Mouse (Mus musculus): ENCODE results near the gene Senp2. TPM values are rescaled to one million over a fixed set of nuclear protein-coding genes. Genes with fewer than 3 reads are reported as not detected.

The Senp2 gene
- polyA plus RNA-seq, 1 experiment from 2014 or later = 29.5 TPM

DNA sequence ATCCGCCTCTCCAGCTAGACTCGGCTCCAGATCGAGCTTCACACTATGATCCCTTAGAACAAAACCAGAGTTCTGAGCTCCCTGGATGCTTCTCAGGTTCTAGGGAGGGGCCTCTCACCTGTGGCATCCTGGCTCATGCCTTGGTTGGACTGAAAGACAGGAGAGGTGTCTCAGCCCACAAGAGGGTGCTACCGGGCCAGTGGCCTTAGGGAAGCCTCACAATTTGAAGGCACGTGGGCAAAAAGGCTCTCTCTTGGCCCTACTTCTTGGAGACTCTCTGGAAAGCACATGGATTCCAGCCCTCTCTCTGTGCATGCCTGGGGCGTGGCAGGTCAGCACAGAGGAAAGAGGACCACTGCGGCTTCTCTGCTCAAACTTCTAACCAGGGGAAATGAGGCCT lies 62.1 kb downstream of the Senp2 start:
- no peaks in the 10 kb centered on the region for H3K4me1 ChIP-seq (ENCODE audit: control insufficient read depth, insufficient read depth, low read length)
- no peak for ATAC-seq
- WGBS = 79% methylated on average over 7 of the region's 7 CpGs
- no peak overlapping the region for H3K9ac ChIP-seq (ENCODE audit: low read depth, low read length)
- no peaks in the 10 kb centered on the region for H3K27me3 ChIP-seq (replicated peaks; ENCODE audit: control insufficient read depth, insufficient read depth, low read length)
- no peak overlapping the region for H3K4me2 ChIP-seq (ENCODE audit: low read depth, low read length)
- peaks cover 31% of the 10 kb centered on the region for H3K36me3 ChIP-seq (ENCODE audit: control insufficient read depth, insufficient read depth, low read length)
- no peaks in the 10 kb centered on the region for H3K9me3 ChIP-seq (ENCODE audit: control insufficient read depth, low read length)
- H3K27ac ChIP-seq (ENCODE audit: low read length) = no peak overlapping the region
- H3K4me3 ChIP-seq (ENCODE audit: low read length) = no peak overlapping the region

GRCm38 (mm10) chr16:22075067-22075466 lies 65.8 kb downstream of the Senp2 start:
- Histone ChIP-seq H3K36me3 (ENCODE audit: control insufficient read depth, insufficient read depth, low read length) (peaks cover 14% of the 10 kb centered on the region), H3K4me1 (ENCODE audit: control insufficient read depth, insufficient read depth, low read length) (no peaks in the 10 kb centered on the region), H3K27me3 (replicated peaks; ENCODE audit: control insufficient read depth, insufficient read depth, low read length) (no peaks in the 10 kb centered on the region), H3K27ac (ENCODE audit: low read length) (no peak overlapping the region), H3K9me3 (ENCODE audit: control insufficient read depth, low read length) (no peaks in the 10 kb centered on the region), H3K4me3 (ENCODE audit: low read length) (no peak overlapping the region), H3K4me2 (ENCODE audit: low read depth, low read length) (no peak overlapping the region), H3K9ac (ENCODE audit: low read depth, low read length) (no peak overlapping the region)
- no peak for ATAC-seq
- WGBS = 75% methylated on average over 6 of the region's 6 CpGs

DNA sequence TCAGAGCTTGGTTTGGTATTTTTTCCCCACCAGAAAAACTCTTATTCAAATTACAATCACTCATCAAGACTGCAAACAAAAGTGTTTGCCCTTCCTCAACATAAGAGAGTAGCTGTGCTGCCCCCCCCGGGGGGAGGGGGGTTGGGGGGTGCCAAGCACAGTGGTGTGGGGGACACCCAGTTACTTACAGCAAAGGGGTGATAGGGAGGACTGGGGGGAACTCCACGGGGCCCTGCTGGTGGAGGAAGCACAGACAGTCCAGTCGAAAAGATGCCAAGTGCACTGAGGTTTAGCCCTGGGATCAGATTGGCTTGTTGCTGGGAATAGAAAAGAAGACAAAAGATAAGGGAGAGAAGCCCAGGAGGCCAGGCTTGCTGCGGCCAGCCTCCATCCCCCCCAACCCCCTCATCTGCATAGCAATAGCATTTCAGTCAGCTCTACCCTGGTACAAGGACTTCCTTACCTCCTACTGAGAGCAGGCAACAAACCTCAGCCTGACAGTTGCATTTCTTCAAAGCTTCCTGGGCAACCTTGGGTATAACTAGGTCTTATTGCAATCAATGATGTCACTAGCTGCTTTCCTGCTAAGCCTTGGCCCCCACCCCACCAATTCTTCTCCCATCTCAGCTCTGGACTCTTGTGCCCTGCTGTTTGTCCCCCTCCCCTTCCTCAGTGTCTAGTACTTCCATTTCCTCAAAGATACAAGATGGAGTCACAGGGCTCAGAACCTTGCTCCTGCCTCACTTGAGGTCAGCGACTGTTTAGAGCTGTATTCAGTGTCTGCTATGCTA lies 66.7 kb downstream of the Senp2 start:
- H3K27ac ChIP-seq (ENCODE audit: low read length) = no peak overlapping the region
- H3K9ac ChIP-seq (ENCODE audit: low read depth, low read length) = no peak overlapping the region
- no peaks in the 10 kb centered on the region for H3K4me1 ChIP-seq (ENCODE audit: control insufficient read depth, insufficient read depth, low read length)
- ATAC-seq = no peak
- peaks cover 13% of the 10 kb centered on the region for H3K36me3 ChIP-seq (ENCODE audit: control insufficient read depth, insufficient read depth, low read length)
- no peak overlapping the region for H3K4me3 ChIP-seq (ENCODE audit: low read length)
- H3K9me3 ChIP-seq (ENCODE audit: control insufficient read depth, low read length) = no peaks in the 10 kb centered on the region
- H3K4me2 ChIP-seq (ENCODE audit: low read depth, low read length) = no peak overlapping the region
- 43% methylated on average over 5 of the region's 5 CpGs for WGBS
- H3K27me3 ChIP-seq (replicated peaks; ENCODE audit: control insufficient read depth, insufficient read depth, low read length) = no peaks in the 10 kb centered on the region

DNA sequence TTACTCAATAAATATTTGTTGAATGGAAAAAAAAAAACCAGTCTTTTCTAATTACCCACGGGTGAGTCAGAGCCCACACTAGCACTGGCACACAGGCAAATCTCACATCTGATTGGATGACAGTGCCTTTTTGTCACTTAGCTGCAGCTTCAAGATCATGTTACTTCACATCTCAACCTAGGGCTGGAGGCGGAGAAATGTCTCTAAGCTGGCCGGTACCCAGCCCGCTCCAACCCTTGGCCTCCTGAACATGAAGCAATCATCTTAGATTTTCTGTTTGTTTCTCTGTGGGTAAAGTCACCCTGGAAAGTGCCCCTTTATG lies 67.3 kb downstream of the Senp2 start:
- Histone ChIP-seq H3K36me3 (ENCODE audit: control insufficient read depth, insufficient read depth, low read length) (peaks cover 13% of the 10 kb centered on the region), H3K4me2 (ENCODE audit: low read depth, low read length) (no peak overlapping the region), H3K27ac (ENCODE audit: low read length) (no peak overlapping the region), H3K9me3 (ENCODE audit: control insufficient read depth, low read length) (no peaks in the 10 kb centered on the region), H3K27me3 (replicated peaks; ENCODE audit: control insufficient read depth, insufficient read depth, low read length) (no peaks in the 10 kb centered on the region), H3K4me1 (ENCODE audit: control insufficient read depth, insufficient read depth, low read length) (no peaks in the 10 kb centered on the region), H3K9ac (ENCODE audit: low read depth, low read length) (no peak overlapping the region), H3K4me3 (ENCODE audit: low read length) (no peak overlapping the region)
- 59% methylated on average over 4 of the region's 4 CpGs for WGBS
- no peak for ATAC-seq

DNA sequence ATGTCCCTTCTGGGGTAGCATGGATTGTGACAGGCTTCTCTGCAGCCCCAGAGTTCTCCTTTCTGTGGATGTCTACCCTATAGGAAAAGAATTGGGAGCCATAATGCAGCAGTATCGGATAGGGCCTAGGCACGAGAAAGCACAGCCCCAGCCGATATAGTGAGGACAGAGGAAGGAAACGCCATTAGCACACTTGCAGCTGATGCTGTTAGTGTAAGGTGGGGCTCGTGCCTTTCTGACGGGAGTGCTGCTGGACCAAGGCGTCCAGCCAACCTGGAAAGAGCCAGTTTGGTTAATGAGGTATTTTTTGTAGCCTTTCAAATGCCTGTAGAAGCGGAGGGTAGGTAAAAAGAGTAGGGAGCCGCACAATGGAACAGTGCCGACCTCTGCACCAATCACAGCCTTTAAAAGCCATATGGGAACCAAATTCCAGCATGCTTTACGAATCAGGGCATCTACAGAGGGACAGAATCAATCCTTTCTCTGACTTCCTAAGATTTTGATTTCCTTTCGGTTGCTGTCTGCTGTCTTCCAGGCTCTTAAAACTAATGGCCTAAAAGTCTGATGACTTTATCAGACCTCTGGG lies 70.9 kb downstream of the Senp2 start:
- Histone ChIP-seq H3K4me2 (ENCODE audit: low read depth, low read length) (no peak overlapping the region), H3K4me1 (ENCODE audit: control insufficient read depth, insufficient read depth, low read length) (no peaks in the 10 kb centered on the region), H3K9ac (ENCODE audit: low read depth, low read length) (no peak overlapping the region), H3K4me3 (ENCODE audit: low read length) (no peak overlapping the region), H3K9me3 (ENCODE audit: control insufficient read depth, low read length) (no peaks in the 10 kb centered on the region), H3K27ac (ENCODE audit: low read length) (no peak overlapping the region), H3K36me3 (ENCODE audit: control insufficient read depth, insufficient read depth, low read length) (peaks cover 8% of the 10 kb centered on the region; the same call in 1 of the 2 replicates), H3K27me3 (replicated peaks; ENCODE audit: control insufficient read depth, insufficient read depth, low read length) (no peaks in the 10 kb centered on the region)
- ATAC-seq = no peak
- 85% methylated on average over 12 of the region's 12 CpGs for WGBS

GRCm38 (mm10) chr16:22085411-22085810 lies 76.1 kb downstream of the Senp2 start:
- no peak overlapping the region for H3K4me3 ChIP-seq (ENCODE audit: low read length)
- H3K27me3 ChIP-seq (replicated peaks; ENCODE audit: control insufficient read depth, insufficient read depth, low read length) = no peaks in the 10 kb centered on the region
- no peaks in the 10 kb centered on the region for H3K4me1 ChIP-seq (ENCODE audit: control insufficient read depth, insufficient read depth, low read length)
- 92% methylated on average over 4 of the region's 4 CpGs for WGBS
- no peak overlapping the region for H3K27ac ChIP-seq (ENCODE audit: low read length)
- no peaks in the 10 kb centered on the region for H3K9me3 ChIP-seq (ENCODE audit: control insufficient read depth, low read length)
- ATAC-seq = no peak
- H3K9ac ChIP-seq (ENCODE audit: low read depth, low read length) = no peak overlapping the region
- peaks cover 11% of the 10 kb centered on the region; the same call in 1 of the 2 replicates for H3K36me3 ChIP-seq (ENCODE audit: control insufficient read depth, insufficient read depth, low read length)
- no peak overlapping the region for H3K4me2 ChIP-seq (ENCODE audit: low read depth, low read length)

- Histone ChIP-seq H3K9me3 (ENCODE audit: control insufficient read depth, low read length) (no peaks in the 10 kb centered on the region), H3K36me3 (ENCODE audit: control insufficient read depth, insufficient read depth, low read length) (0 out of 2 replicates have a peak, but pooled peaks cover 7% of the 10 kb centered on the region), H3K4me2 (ENCODE audit: low read depth, low read length) (no peak overlapping the region), H3K4me3 (ENCODE audit: low read length) (no peak overlapping the region), H3K27me3 (replicated peaks; ENCODE audit: control insufficient read depth, insufficient read depth, low read length) (no peaks in the 10 kb centered on the region), H3K9ac (ENCODE audit: low read depth, low read length) (no peak overlapping the region), H3K4me1 (ENCODE audit: control insufficient read depth, insufficient read depth, low read length) (no peaks in the 10 kb centered on the region), H3K27ac (ENCODE audit: low read length) (no peak overlapping the region)
- no peak for ATAC-seq
- WGBS = 77% methylated on average over 3 of the region's 3 CpGs
Measured at GRCm38 (mm10) chr16:22091255-22091783, 82.0 kb downstream of the Senp2 start.

- H3K36me3 ChIP-seq (ENCODE audit: control insufficient read depth, insufficient read depth, low read length) = no peaks in the 10 kb centered on the region
- H3K27ac ChIP-seq (ENCODE audit: low read length) = no peak overlapping the region
- no peak overlapping the region for H3K9ac ChIP-seq (ENCODE audit: low read depth, low read length)
- H3K27me3 ChIP-seq (replicated peaks; ENCODE audit: control insufficient read depth, insufficient read depth, low read length) = no peaks in the 10 kb centered on the region
- no peak overlapping the region for H3K4me2 ChIP-seq (ENCODE audit: low read depth, low read length)
- H3K9me3 ChIP-seq (ENCODE audit: control insufficient read depth, low read length) = no peaks in the 10 kb centered on the region
- no peak for ATAC-seq
- H3K4me1 ChIP-seq (ENCODE audit: control insufficient read depth, insufficient read depth, low read length) = peaks cover 7% of the 10 kb centered on the region; the same call in 1 of the 2 replicates
- no peak overlapping the region for H3K4me3 ChIP-seq (ENCODE audit: low read length)
- 88% methylated on average over 1 of the region's 1 CpGs for WGBS
Measured at GRCm38 (mm10) chr16:22095751-22096150, 86.5 kb downstream of the Senp2 start.

- no peak overlapping the region for H3K4me3 ChIP-seq (ENCODE audit: low read length)
- no peak overlapping the region for H3K27ac ChIP-seq (ENCODE audit: low read length)
- H3K9ac ChIP-seq (ENCODE audit: low read depth, low read length) = no peak overlapping the region
- peaks cover 7% of the 10 kb centered on the region; the same call in 1 of the 2 replicates for H3K4me1 ChIP-seq (ENCODE audit: control insufficient read depth, insufficient read depth, low read length)
- no peak overlapping the region for H3K4me2 ChIP-seq (ENCODE audit: low read depth, low read length)
- H3K27me3 ChIP-seq (replicated peaks; ENCODE audit: control insufficient read depth, insufficient read depth, low read length) = no peaks in the 10 kb centered on the region
- ATAC-seq = no peak; the same call in 1 of the 2 replicates
- no peaks in the 10 kb centered on the region for H3K36me3 ChIP-seq (ENCODE audit: control insufficient read depth, insufficient read depth, low read length)
- 61% methylated on average over 7 of the region's 7 CpGs for WGBS
- no peaks in the 10 kb centered on the region for H3K9me3 ChIP-seq (ENCODE audit: control insufficient read depth, low read length)
Measured at GRCm38 (mm10) chr16:22097659-22098058, 88.4 kb downstream of the Senp2 start.
